Mouse (Mus musculus) ovary, postnatal 36 days (tissue): Measurements from ENCODE around the gene Xdh.
A peak's percentile ranks its signal among the peaks of the same experiment; 100 is the strongest.
"Not testable (repeated sequence)": the region's sequence is repeated elsewhere in the genome, so short reads cannot be mapped to it uniquely, and the experiment has no call there.

Experiments used
- DNase-seq: peaks from one replicate; pipeline ENCODE4 v3.0.0; 2022; ENCODE audit warnings: low spot score, mixed read lengths

Xdh gene

GRCm38 (mm10) chr17:73881295-73881694 is 68.7 kb downstream of the Xdh start:
- no peak for DNase-seq

- DNase-seq: no peak
Measured at GRCm38 (mm10) chr17:73880286-73880685, 69.7 kb downstream of the Xdh start.

GRCm38 (mm10) chr17:73879262-73879916 is 70.6 kb downstream of the Xdh start:
- no peak for DNase-seq

GRCm38 (mm10) chr17:73875674-73876073 is 74.3 kb downstream of the Xdh start:
- no peak for DNase-seq

- DNase-seq: no peak
Measured at GRCm38 (mm10) chr17:73875268-73875667, 74.7 kb downstream of the Xdh start.

GRCm38 (mm10) chr17:73870956-73871605 is 78.9 kb downstream of the Xdh start:
- DNase-seq: no peak

- DNase-seq: no peak
Measured at GRCm38 (mm10) chr17:73869008-73869685, 80.8 kb downstream of the Xdh start.

- no peak for DNase-seq
Measured at GRCm38 (mm10) chr17:73853717-73854116, 96.3 kb downstream of the Xdh start.

- no peak for DNase-seq
Measured at GRCm38 (mm10) chr17:73853041-73853440, 97.0 kb downstream of the Xdh start.

GRCm38 (mm10) chr17:73847399-73847798 is 102.6 kb downstream of the Xdh start:
- DNase-seq: no peak

GRCm38 (mm10) chr17:73845632-73846031 is 104.4 kb downstream of the Xdh start:
- no peak for DNase-seq

- no peak for DNase-seq
Measured at GRCm38 (mm10) chr17:73842963-73843362, 107.0 kb downstream of the Xdh start.

- DNase-seq: not testable (repeated sequence)
Measured at GRCm38 (mm10) chr17:73839876-73840275, 110.1 kb downstream of the Xdh start.

- DNase-seq: no peak
Measured at GRCm38 (mm10) chr17:73839086-73839835, 110.7 kb downstream of the Xdh start.

GRCm38 (mm10) chr17:73837244-73837643 is 112.8 kb downstream of the Xdh start:
- DNase-seq: no peak

GRCm38 (mm10) chr17:73836601-73837000 is 113.4 kb downstream of the Xdh start:
- DNase-seq: peak; percentile 21
